Mouse (Mus musculus) ES-Bruce4 (cell line): ENCODE data around the gene Tasp1.

ENCODE experiments used
- CTCF ChIP-seq: IDR thresholded peaks from one replicate; pipeline ENCODE4 v1.8.1; 2011; ENCODE audit warnings: low read depth, low read length
- EP300 ChIP-seq: IDR thresholded peaks from 2 replicates; pipeline ENCODE4 v1.6.1; 2011; ENCODE audit warnings: low read depth, low read length; ENCODE audit not compliant: insufficient read depth
- POLR2A ChIP-seq: IDR thresholded peaks from one replicate; pipeline ENCODE4 v1.8.1; 2011; ENCODE audit warnings: low read length; ENCODE audit not compliant: insufficient read depth

- TF ChIP-seq CTCF (no peak), POLR2A (no peak), EP300 (no peak)
These were observed 17.6 kb upstream of the Tasp1 start for GRCm38 (mm10) chr2:140084245-140084644.
